Mouse (Mus musculus) neural tube, embryonic 15.5 days (tissue): ENCODE data around the gene Foxk2. TPM values are rescaled to one million over a fixed set of nuclear protein-coding genes. Genes with fewer than 3 reads are reported as not detected.
"Not testable (repeated sequence)": the region's sequence is repeated elsewhere in the genome, so short reads cannot be mapped to it uniquely, and the experiment has no call there.

Source experiments
- ATAC-seq: fragments of 200-750 bp; cut with Nextera tagmentation; 2 replicates; pipeline ENCODE4 v1.8.0; 2017; ENCODE audit warnings: mild to moderate bottlenecking, moderate TSS enrichment, moderate library complexity; ENCODE audit not compliant: low FRiP score
- H3K27ac ChIP-seq: fragments of 300-500 bp; sonication (generic); replicated peaks from 2 replicates; pipeline ENCODE4 v1.5.1; 2015; ENCODE audit warnings: mild to moderate bottlenecking, inconsistent platforms
- H3K27me3 ChIP-seq: fragments of 300-500 bp; sonication (generic); replicated peaks from 2 replicates; pipeline ENCODE4 v1.6.1; 2015; ENCODE audit warnings: inconsistent platforms
- H3K36me3 ChIP-seq: fragments of 300-500 bp; sonication (generic); 2 replicates; pipeline ENCODE4 v1.6.1; 2015; ENCODE audit warnings: inconsistent platforms
- H3K4me1 ChIP-seq: fragments of 300-500 bp; sonication (generic); 2 replicates; pipeline ENCODE4 v1.6.1; 2015; ENCODE audit warnings: inconsistent platforms
- H3K4me2 ChIP-seq: fragments of 300-500 bp; sonication (generic); 2 replicates; pipeline ENCODE4 v1.6.1; 2015; ENCODE audit warnings: inconsistent platforms, mild to moderate bottlenecking, moderate library complexity
- H3K4me3 ChIP-seq: fragments of 300-500 bp; sonication (generic); replicated peaks from 2 replicates; pipeline ENCODE4 v1.5.1; 2015; ENCODE audit warnings: mild to moderate bottlenecking, inconsistent platforms
- H3K9ac ChIP-seq: fragments of 300-500 bp; sonication (generic); replicated peaks from 2 replicates; pipeline ENCODE4 v1.6.1; 2015; ENCODE audit warnings: mild to moderate bottlenecking, inconsistent platforms
- H3K9me3 ChIP-seq: fragments of 300-500 bp; sonication (generic); replicated peaks from 2 replicates; pipeline ENCODE4 v1.6.1; 2016; ENCODE audit warnings: inconsistent platforms
- WGBS: fragments of 180-500 bp; shearing (Covaris S2); methylation state at CpG from one replicate; pipeline ENCODE4 v1.1.7; 2015; ENCODE audit warnings: mixed read lengths; 5-methylcytosine and 5-hydroxymethylcytosine counted together
- polyA plus RNA-seq: library from polyadenylated mRNA; unstranded; fragments of >200 nt; fragmentation: Nextera tagmentation; extraction: Ambion mirVana; gene quantifications from 2 replicates; pipeline ENCODE4 v1.2.1, GENCODE M21; 2015

The Foxk2 gene
- polyA plus RNA-seq, 1 experiment from 2014 or later = 12.8 TPM

DNA sequence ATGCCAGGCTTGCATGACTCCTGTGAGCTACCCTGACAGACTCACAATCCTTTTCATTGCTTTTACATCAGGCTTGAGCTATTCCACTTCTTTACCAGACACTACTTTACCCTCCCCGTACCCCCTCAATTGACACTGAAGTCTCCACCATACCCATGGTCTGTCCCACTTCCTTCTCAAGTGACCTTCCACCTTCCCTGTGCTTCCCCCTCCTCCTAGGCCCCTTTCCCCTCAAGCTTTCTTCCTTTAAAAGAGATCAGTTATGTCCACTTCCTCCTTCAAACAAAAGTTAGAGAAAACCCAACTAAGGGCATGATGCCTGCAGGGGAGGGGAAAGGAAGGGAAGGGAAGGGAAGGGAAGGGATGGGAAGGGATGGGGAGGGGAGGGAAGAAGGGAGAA, 80.5 kb downstream of the Foxk2 start:
- H3K4me3 ChIP-seq = no peak overlapping the region
- H3K27ac ChIP-seq = no peak overlapping the region
- WGBS = 88% methylated on average over 1 of the region's 1 CpGs
- H3K9ac ChIP-seq = no peak overlapping the region
- H3K4me2 ChIP-seq = no peak overlapping the region
- ATAC-seq = no peak
- no peaks in the 10 kb centered on the region for H3K9me3 ChIP-seq
- H3K4me1 ChIP-seq = no peaks in the 10 kb centered on the region
- peaks cover 19% of the 10 kb centered on the region for H3K36me3 ChIP-seq
- H3K27me3 ChIP-seq = no peaks in the 10 kb centered on the region

DNA sequence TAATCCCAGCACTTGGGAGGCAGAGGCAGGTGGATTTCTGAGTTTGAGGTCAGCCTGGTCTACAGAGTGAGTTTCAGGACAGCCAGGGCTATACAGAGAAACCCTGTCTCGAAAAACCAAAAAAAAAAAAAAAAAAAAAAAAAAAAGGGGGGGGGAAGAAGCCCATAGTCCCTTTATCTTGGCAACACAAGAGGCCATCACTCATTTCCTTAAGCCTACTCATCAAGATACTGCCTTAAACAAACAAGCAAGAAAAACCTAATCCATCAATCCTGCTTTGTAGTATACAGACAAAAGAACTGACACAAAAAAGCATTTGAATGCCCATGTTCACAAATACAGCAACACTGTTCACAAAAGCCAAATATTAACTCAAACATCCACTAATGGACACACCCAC, 82.6 kb downstream of the Foxk2 start:
- ATAC-seq, H3K9ac ChIP-seq, H3K27ac ChIP-seq, H3K27me3 ChIP-seq, H3K9me3 ChIP-seq, H3K4me1 ChIP-seq, H3K4me2 ChIP-seq, H3K4me3 ChIP-seq: not testable (repeated sequence)
- peaks cover 13% of the 10 kb centered on the region; the same call in 1 of the 2 replicates for H3K36me3 ChIP-seq
- 63% methylated on average over 1 of the region's 1 CpGs for WGBS

GRCm38 (mm10) chr11:121347036-121347435, 87.2 kb downstream of the Foxk2 start:
- H3K9me3 ChIP-seq = no peaks in the 10 kb centered on the region
- peaks cover 24% of the 10 kb centered on the region for H3K36me3 ChIP-seq
- WGBS = 84% methylated on average over 2 of the region's 2 CpGs
- no peak overlapping the region for H3K4me2 ChIP-seq
- H3K27ac ChIP-seq = no peak overlapping the region
- H3K4me1 ChIP-seq = no peaks in the 10 kb centered on the region
- ATAC-seq = no peak
- H3K9ac ChIP-seq = no peak overlapping the region
- H3K27me3 ChIP-seq = no peaks in the 10 kb centered on the region
- no peak overlapping the region for H3K4me3 ChIP-seq

GRCm38 (mm10) chr11:121348166-121348565, 88.4 kb downstream of the Foxk2 start:
- H3K4me1 ChIP-seq = peaks cover 10% of the 10 kb centered on the region
- no peak overlapping the region for H3K4me3 ChIP-seq
- no peak overlapping the region for H3K9ac ChIP-seq
- ATAC-seq = no peak
- no peaks in the 10 kb centered on the region for H3K9me3 ChIP-seq
- no peaks in the 10 kb centered on the region for H3K27me3 ChIP-seq
- H3K4me2 ChIP-seq = no peak overlapping the region
- no peak overlapping the region for H3K27ac ChIP-seq
- H3K36me3 ChIP-seq = peaks cover 24% of the 10 kb centered on the region
- WGBS = 96% methylated on average over 2 of the region's 2 CpGs

DNA sequence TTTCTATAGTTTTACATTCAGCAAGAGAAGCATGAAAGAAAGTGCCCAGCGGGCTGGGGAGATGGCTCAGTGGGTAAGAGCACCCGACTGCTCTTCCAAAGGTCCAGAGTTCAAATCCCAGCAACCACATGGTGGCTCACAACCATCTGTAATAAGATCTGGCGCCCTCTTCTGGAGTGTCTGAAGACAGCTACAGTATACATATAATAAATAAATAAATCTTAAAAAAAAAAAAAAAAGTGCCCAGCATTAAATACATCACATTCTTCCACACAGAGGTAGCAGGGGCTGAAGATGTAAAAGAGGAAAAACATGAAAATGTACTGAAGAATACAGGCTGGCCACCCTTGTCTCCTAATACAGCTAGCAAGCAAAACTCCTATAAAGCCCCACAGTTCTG, 88.9 kb downstream of the Foxk2 start:
- Histone ChIP-seq H3K4me1 (peaks cover 15% of the 10 kb centered on the region), H3K36me3 (peaks cover 24% of the 10 kb centered on the region)
- H3K27me3 ChIP-seq, H3K27ac ChIP-seq, H3K9me3 ChIP-seq, H3K4me2 ChIP-seq, H3K9ac ChIP-seq, H3K4me3 ChIP-seq, ATAC-seq: not testable (repeated sequence)
- WGBS = 88% methylated on average over 3 of the region's 3 CpGs

DNA sequence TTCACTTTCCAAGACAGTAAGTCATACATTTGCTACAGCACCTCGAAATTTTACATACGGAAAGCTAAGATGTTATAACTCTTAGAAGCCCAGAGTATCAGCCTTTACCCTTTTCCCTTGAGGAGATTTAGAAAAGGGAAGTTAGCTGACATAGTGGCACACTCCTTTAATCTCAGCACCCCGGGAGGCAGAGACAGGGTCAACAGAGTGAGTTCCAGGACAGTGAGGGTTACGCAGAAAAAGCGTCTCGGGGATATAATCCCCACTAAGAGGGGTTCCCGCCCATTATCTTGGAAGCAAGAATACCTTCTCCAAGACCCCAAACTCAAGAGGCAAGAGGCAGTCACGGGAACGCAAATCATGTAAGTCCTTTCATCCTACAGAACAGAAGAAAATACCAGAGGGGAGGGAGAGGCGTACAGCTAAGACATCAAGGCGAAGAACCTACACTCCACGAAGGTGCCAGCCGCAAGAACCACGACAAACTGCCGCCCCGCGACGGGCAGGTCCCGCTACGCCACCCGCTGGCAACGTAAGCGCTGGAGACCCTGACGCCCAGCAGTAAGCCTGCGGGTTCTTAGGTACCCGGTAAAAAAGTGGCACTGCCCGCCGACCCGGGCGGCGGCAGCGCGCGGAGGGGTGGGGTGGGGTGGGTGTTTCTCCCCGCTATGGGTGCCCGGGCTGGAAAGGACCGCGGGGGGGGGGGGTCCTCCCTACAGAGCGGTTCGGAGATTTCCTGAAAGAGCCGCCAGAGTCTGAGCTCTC, 93.7 kb downstream of the Foxk2 start:
- H3K4me2 ChIP-seq = peak overlapping the region; percentile 73
- 4% methylated on average over 38 of the region's 41 CpGs for WGBS
- H3K4me1 ChIP-seq = peaks cover 22% of the 10 kb centered on the region
- H3K9me3 ChIP-seq = no peaks in the 10 kb centered on the region
- no peaks in the 10 kb centered on the region for H3K27me3 ChIP-seq
- H3K9ac ChIP-seq = peak overlapping the region; percentile 92
- ATAC-seq = no peak; the same call in 1 of the 2 replicates
- H3K4me3 ChIP-seq = peak overlapping the region; percentile 96
- peak overlapping the region; percentile 94 for H3K27ac ChIP-seq
- H3K36me3 ChIP-seq = peaks cover 6% of the 10 kb centered on the region; the same call in 1 of the 2 replicates

GRCm38 (mm10) chr11:121354091-121354707, 94.4 kb downstream of the Foxk2 start, which contains the start of gene Wdr45b:
Gene Wdr45b (minus strand): TSS chr11:121354445.
- Histone ChIP-seq H3K4me1 (peaks cover 22% of the 10 kb centered on the region), H3K9me3 (no peaks in the 10 kb centered on the region), H3K36me3 (0 out of 2 replicates have a peak, but pooled peaks cover 5% of the 10 kb centered on the region), H3K27me3 (no peaks in the 10 kb centered on the region), H3K4me3 (peak within 1 kb of the TSS; percentile 96), H3K4me2 (peak within 1 kb of the TSS; percentile 73), H3K27ac (peak within 1 kb of the TSS; percentile 94), H3K9ac (peak within 1 kb of the TSS; percentile 92)
- WGBS = under 1% methylated on average over 59 of the region's 69 CpGs
- peak; percentile 95 for ATAC-seq

Other genes with a start within 250 kb of the Foxk2 start
- 5.2 TPM in 1 of 2 replicates, not detected in the other for gene Cd7, start 220.6 kb upstream of the Foxk2 start, polyA plus RNA-seq
- not detected in 2 replicates for gene Sectm1b, start 196.4 kb upstream of the Foxk2 start, polyA plus RNA-seq
- 0.98 TPM in 1 of 2 replicates, not detected in the other for gene Sectm1a, start 178.8 kb upstream of the Foxk2 start, polyA plus RNA-seq
- gene Tex19.2, start 141.3 kb upstream of the Foxk2 start, polyA plus RNA-seq = not detected in 2 replicates
- not detected in 2 replicates for gene Tex19.1, start 113.8 kb upstream of the Foxk2 start, polyA plus RNA-seq
- gene Uts2r, start 99.7 kb upstream of the Foxk2 start, polyA plus RNA-seq = 0.46 and 0.47 TPM in 2 replicates
- gene Hexdc, start 55.6 kb upstream of the Foxk2 start, polyA plus RNA-seq = 28.9 and 35.1 TPM in 2 replicates
- 26.8 and 31.7 TPM in 2 replicates for gene Ogfod3, start 55.3 kb upstream of the Foxk2 start, polyA plus RNA-seq
- 35.7 and 38.9 TPM in 2 replicates for gene Cybc1, start 30.7 kb upstream of the Foxk2 start, polyA plus RNA-seq
- gene Narf, start 22.7 kb upstream of the Foxk2 start, polyA plus RNA-seq = 85.9 and 99.1 TPM in 2 replicates
- gene Wdr45b, start 94.5 kb downstream of the Foxk2 start, polyA plus RNA-seq = 84.2 and 86.4 TPM in 2 replicates
- gene Rab40b, start 128.3 kb downstream of the Foxk2 start, polyA plus RNA-seq = 15.5 and 18.4 TPM in 2 replicates
- 9.7 and 9.9 TPM in 2 replicates for gene Fn3krp, start 161.4 kb downstream of the Foxk2 start, polyA plus RNA-seq
- 6.7 and 9.5 TPM in 2 replicates for gene Fn3k, start 174.9 kb downstream of the Foxk2 start, polyA plus RNA-seq
- gene Tbcd, start 192.0 kb downstream of the Foxk2 start, polyA plus RNA-seq = 56.7 and 56.8 TPM in 2 replicates